Mouse (Mus musculus) megakaryocyte, embryonic 14.5 days (primary cell): ENCODE data around the gene Rtp3. TPM values are rescaled to one million over a fixed set of nuclear protein-coding genes. Genes with fewer than 3 reads are reported as not detected.

ENCODE experiments used
- H3K27me3 ChIP-seq: replicated peaks from 2 replicates; pipeline ENCODE3; 2012; ENCODE audit warnings: inconsistent platforms
- H3K36me3 ChIP-seq: replicated peaks from 2 replicates; pipeline ENCODE3; 2012; ENCODE audit warnings: low read length, inconsistent platforms, mixed read lengths
- H3K4me1 ChIP-seq: 2 replicates; pipeline ENCODE4 v1.6.1; 2012; ENCODE audit warnings: inconsistent platforms
- H3K4me3 ChIP-seq: replicated peaks from 2 replicates; pipeline ENCODE3; 2012; ENCODE audit warnings: moderate library complexity, mild to moderate bottlenecking, inconsistent platforms
- H3K9me3 ChIP-seq: 2 replicates; pipeline ENCODE4 v1.6.1; 2012; ENCODE audit warnings: inconsistent platforms
- FLI1 ChIP-seq: IDR thresholded peaks from 2 replicates; pipeline ENCODE4 v1.6.1; 2012; ENCODE audit warnings: low read length, inconsistent platforms, mixed read lengths
- GATA1 ChIP-seq: IDR thresholded peaks from 3 replicates; pipeline ENCODE4 v1.6.1; 2012; ENCODE audit warnings: mixed read lengths, low read length, inconsistent platforms, borderline replicate concordance
- polyA plus RNA-seq: library from polyadenylated mRNA; stranded (reverse); fragments of >175 nt; gene quantifications from 2 replicates; pipeline ENCODE4 v1.2.3, GENCODE M21; 2012; ENCODE audit warnings: low replicate concordance; ENCODE audit not compliant: insufficient read depth

The Rtp3 gene
- polyA plus RNA-seq, result not detected in 2 replicates

- peaks cover 47% of the 10 kb centered on the region for H3K4me1 ChIP-seq
- H3K9me3 ChIP-seq, result no peaks in the 10 kb centered on the region; the same call in 1 of the 2 replicates
- no peak for TF ChIP-seq GATA1
- TF ChIP-seq FLI1, result no peak
- no peaks in the 10 kb centered on the region for H3K36me3 ChIP-seq
- H3K4me3 ChIP-seq, result no peak within 1 kb of the TSS
- H3K27me3 ChIP-seq, result peaks cover 25% of the 10 kb centered on the region
These were observed at the start of gene Rtp3 for GRCm38 (mm10) chr9:110990204-110990603. Gene Rtp3, minus strand, starts transcription at chr9:110990583.

GRCm38 (mm10) chr9:111039966-111040365 is 49.6 kb upstream of the Rtp3 start:
- TF ChIP-seq FLI1, result no peak
- no peak for TF ChIP-seq GATA1
- Histone ChIP-seq H3K36me3 (no peaks in the 10 kb centered on the region), H3K27me3 (peaks cover 67% of the 10 kb centered on the region), H3K4me1 (peaks cover 8% of the 10 kb centered on the region), H3K9me3 (peaks cover 11% of the 10 kb centered on the region; the same call in 1 of the 2 replicates), H3K4me3 (no peak overlapping the region)

GRCm38 (mm10) chr9:111033717-111034116 is 43.3 kb upstream of the Rtp3 start:
- H3K9me3 ChIP-seq, result peaks cover 12% of the 10 kb centered on the region; the same call in 1 of the 2 replicates
- H3K36me3 ChIP-seq, result no peaks in the 10 kb centered on the region
- no peaks in the 10 kb centered on the region for H3K4me1 ChIP-seq
- peaks cover 40% of the 10 kb centered on the region for H3K27me3 ChIP-seq
- TF ChIP-seq GATA1 (no peak), FLI1 (no peak)
- H3K4me3 ChIP-seq, result no peak overlapping the region

- Histone ChIP-seq H3K9me3 (peaks cover 15% of the 10 kb centered on the region), H3K4me1 (peaks cover 11% of the 10 kb centered on the region), H3K36me3 (no peaks in the 10 kb centered on the region), H3K4me3 (no peak overlapping the region), H3K27me3 (peaks cover 71% of the 10 kb centered on the region)
- TF ChIP-seq GATA1, result no peak
- no peak for TF ChIP-seq FLI1
These were observed 36.4 kb upstream of the Rtp3 start for GRCm38 (mm10) chr9:111026791-111027190.

GRCm38 (mm10) chr9:111019022-111019421 is 28.6 kb upstream of the Rtp3 start, which contains the start of gene Ltf:
Gene Ltf, plus strand, starts transcription at chr9:111019271.
- H3K27me3 ChIP-seq, result peaks cover 49% of the 10 kb centered on the region
- no peak within 1 kb of the TSS for H3K4me3 ChIP-seq
- TF ChIP-seq FLI1 (no peak), GATA1 (no peak)
- peaks cover 4% of the 10 kb centered on the region for H3K9me3 ChIP-seq
- peaks cover 18% of the 10 kb centered on the region for H3K4me1 ChIP-seq
- no peaks in the 10 kb centered on the region for H3K36me3 ChIP-seq

- Histone ChIP-seq H3K4me3 (no peak overlapping the region), H3K4me1 (peaks cover 25% of the 10 kb centered on the region), H3K9me3 (no peaks in the 10 kb centered on the region; the same call in 1 of the 2 replicates), H3K36me3 (no peaks in the 10 kb centered on the region), H3K27me3 (peaks cover 45% of the 10 kb centered on the region)
- TF ChIP-seq GATA1, result no peak
- no peak for TF ChIP-seq FLI1
These were observed 25.3 kb upstream of the Rtp3 start for GRCm38 (mm10) chr9:111015658-111016057.

GRCm38 (mm10) chr9:111012041-111012440 is 21.7 kb upstream of the Rtp3 start:
- H3K27me3 ChIP-seq, result peaks cover 53% of the 10 kb centered on the region
- H3K36me3 ChIP-seq, result no peaks in the 10 kb centered on the region
- TF ChIP-seq FLI1, result no peak
- no peak for TF ChIP-seq GATA1
- H3K9me3 ChIP-seq, result no peaks in the 10 kb centered on the region; the same call in 1 of the 2 replicates
- no peak overlapping the region for H3K4me3 ChIP-seq
- peaks cover 17% of the 10 kb centered on the region for H3K4me1 ChIP-seq

GRCm38 (mm10) chr9:111011550-111011949 is 21.2 kb upstream of the Rtp3 start:
- H3K4me3 ChIP-seq, result no peak overlapping the region
- peaks cover 57% of the 10 kb centered on the region for H3K27me3 ChIP-seq
- no peak for TF ChIP-seq FLI1
- no peak for TF ChIP-seq GATA1
- H3K4me1 ChIP-seq, result peaks cover 17% of the 10 kb centered on the region
- H3K36me3 ChIP-seq, result no peaks in the 10 kb centered on the region
- H3K9me3 ChIP-seq, result no peaks in the 10 kb centered on the region; the same call in 1 of the 2 replicates

- H3K36me3 ChIP-seq, result no peaks in the 10 kb centered on the region
- peaks cover 9% of the 10 kb centered on the region for H3K4me1 ChIP-seq
- no peaks in the 10 kb centered on the region for H3K9me3 ChIP-seq
- no peak for TF ChIP-seq FLI1
- no peak for TF ChIP-seq GATA1
- H3K27me3 ChIP-seq, result peaks cover 69% of the 10 kb centered on the region
- no peak overlapping the region for H3K4me3 ChIP-seq
These were observed 19.4 kb upstream of the Rtp3 start for GRCm38 (mm10) chr9:111009763-111010162.

- no peaks in the 10 kb centered on the region for H3K36me3 ChIP-seq
- 0 out of 2 replicates have a peak, but pooled peaks cover 3% of the 10 kb centered on the region for H3K4me1 ChIP-seq
- H3K4me3 ChIP-seq, result no peak overlapping the region
- H3K27me3 ChIP-seq, result peaks cover 68% of the 10 kb centered on the region
- no peaks in the 10 kb centered on the region for H3K9me3 ChIP-seq
- TF ChIP-seq FLI1 (no peak), GATA1 (no peak)
These were observed 16.2 kb upstream of the Rtp3 start for GRCm38 (mm10) chr9:111006544-111006943.
